Mouse (Mus musculus) spleen, adult 12 weeks (tissue): Measurements from ENCODE around the gene Flt1.

ENCODE experiments used
- DNase-seq: peaks from one replicate; pipeline ENCODE4 v3.0.0; 2022; ENCODE audit warnings: low spot score

The Flt1 gene

GRCm38 (mm10) chr5:147724945-147725830 lies 623 bp downstream of the Flt1 start:
- no peak for DNase-seq

- DNase-seq: no peak
These were observed 1.4 kb downstream of the Flt1 start for GRCm38 (mm10) chr5:147724391-147724790.

GRCm38 (mm10) chr5:147723811-147724210 lies 2.0 kb downstream of the Flt1 start:
- no peak for DNase-seq

- no peak for DNase-seq
These were observed 4.4 kb downstream of the Flt1 start for GRCm38 (mm10) chr5:147721438-147721837.

DNA sequence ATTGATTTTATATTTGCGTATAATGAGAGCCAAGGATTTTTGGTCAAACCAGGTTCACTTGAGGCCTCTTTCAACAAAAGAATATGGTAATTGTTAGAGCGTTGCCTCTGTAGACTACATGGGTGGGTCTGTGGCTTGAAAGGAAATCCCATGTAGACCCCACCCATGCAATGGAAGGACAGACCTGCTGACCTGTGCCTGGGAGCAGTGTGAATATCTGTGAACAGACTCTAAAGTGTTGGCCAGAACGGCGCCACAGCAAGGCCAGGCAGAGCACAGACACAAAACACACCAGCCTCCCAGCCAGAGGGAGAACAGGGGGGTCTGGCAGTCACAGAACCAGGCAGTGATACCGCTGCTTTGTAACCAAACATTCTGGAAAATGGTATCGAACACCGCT lies 7.5 kb downstream of the Flt1 start:
- DNase-seq: no peak

GRCm38 (mm10) chr5:147716697-147717217 lies 9.1 kb downstream of the Flt1 start:
- no peak for DNase-seq

DNA sequence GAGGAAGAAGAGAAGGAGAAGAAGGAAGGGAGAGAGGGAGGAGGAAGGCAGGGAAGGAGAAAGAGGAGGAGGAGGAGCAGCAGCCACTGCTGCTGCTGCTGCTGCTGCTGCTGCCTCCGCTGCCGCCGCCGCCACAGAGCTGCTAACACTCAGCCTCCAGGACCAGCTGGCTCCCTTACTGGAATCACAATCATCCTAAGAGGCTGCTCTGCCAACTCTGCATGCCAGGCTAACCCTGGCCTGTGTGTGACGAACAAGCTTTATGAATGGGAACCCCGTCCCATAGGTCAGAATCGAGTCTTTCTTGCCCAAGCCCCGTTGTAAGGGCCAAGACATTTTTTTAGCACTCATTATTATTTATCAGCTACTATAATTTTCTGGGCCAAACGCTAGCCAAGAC lies 9.5 kb downstream of the Flt1 start:
- no peak for DNase-seq

GRCm38 (mm10) chr5:147715391-147715790 lies 10.4 kb downstream of the Flt1 start:
- no peak for DNase-seq

- DNase-seq: no peak
These were observed 17.3 kb downstream of the Flt1 start for GRCm38 (mm10) chr5:147708500-147708899.

DNA sequence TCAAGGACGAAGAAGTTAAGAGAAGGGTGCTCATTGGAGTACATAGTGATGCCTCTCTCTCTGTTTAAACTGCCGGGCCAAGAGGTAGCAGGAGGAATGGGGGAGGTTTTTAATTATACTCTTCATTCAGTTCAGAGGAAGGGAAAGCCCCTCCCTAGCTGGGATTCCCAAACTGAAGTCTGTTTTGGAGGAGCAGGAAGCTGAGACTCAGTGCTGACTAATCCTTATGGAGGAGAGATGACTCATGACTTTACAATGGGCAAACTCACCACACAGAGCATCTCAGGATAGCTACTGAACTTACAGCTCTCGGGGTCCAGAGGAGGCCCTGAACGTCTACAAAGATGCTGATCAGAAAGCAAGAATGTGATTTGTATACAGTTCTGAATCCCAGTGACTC lies 18.3 kb downstream of the Flt1 start:
- no peak for DNase-seq

GRCm38 (mm10) chr5:147704890-147705289 lies 20.9 kb downstream of the Flt1 start:
- DNase-seq: no peak

DNA sequence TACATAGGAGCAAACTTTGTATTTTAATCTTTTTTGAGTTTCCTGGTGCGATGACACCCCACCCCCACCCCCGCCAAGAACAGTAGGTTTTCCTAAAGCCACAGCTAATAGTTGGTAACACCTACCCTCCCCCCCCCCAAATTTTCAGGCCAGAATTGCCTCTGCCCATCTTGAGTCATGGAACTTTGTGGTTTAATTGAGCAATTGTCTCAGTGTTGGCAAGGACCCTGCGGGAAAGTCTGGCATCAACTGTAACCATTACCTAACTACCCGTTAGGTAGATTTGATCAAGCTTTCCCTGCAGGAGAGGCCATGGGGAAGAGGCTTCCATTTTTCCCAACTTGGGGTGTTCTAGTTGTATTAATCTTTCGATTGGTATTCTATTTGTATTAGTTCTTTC lies 23.4 kb downstream of the Flt1 start:
- no peak for DNase-seq

DNA sequence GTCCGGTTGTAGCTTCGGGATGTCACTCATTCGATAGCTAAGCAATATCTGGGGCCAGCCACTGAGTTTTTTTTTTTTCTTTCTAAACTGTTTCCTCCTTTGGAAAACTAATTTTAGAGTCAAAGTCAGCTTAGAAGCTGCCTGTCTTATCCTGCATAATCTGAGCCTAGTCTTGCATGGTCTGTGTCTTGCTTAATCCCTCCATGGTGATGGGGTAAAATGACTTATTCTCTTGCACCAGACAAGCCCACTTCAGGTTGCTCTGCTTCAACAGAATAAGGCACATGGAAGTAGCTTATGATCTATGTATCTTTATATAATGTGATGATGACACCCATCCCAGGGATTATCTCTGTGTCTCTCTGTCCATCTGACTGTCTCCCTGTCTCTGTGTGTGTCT lies 24.8 kb downstream of the Flt1 start:
- no peak for DNase-seq

DNA sequence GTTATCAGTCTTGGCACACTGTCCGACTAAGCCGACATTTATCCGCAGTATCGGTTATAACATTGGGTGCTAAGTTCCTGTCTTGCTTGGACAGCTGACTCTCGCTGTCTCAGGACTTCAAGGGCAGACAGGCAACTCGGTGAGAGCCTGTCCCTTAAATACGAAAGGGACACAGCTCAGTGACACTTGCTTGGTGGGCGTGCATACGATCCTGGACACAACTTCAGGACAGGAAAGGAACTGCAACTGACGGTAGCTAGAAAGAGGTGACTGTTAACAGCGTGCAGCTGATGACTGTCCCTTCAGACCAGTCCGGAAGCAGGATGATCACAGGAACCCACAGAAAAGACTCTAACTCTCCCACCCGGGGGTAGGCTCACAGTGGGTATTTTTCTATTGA lies 27.8 kb downstream of the Flt1 start:
- no peak for DNase-seq

- DNase-seq: no peak
These were observed 28.6 kb downstream of the Flt1 start for GRCm38 (mm10) chr5:147697165-147697564.

DNA sequence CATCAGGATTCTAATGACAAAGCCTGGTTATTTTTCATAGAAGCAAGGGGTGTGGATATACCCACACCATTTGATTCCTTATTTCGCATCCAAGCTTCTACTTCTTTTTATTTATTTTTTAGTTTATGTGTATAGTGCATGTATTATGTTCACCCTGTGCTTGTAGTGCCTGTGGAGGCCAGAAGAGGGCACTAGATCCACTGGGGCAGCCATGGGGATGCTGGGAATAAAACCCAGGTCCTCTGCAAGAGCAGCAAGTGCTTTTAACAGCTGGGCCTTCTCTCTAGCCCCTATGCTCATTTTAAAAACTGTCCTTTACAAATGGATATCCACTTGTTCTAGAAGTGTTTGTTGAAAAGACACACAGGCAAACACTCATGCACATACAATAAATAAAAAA lies 33.2 kb downstream of the Flt1 start:
- no peak for DNase-seq

GRCm38 (mm10) chr5:147683707-147684323 lies 42.0 kb downstream of the Flt1 start:
- DNase-seq: no peak

GRCm38 (mm10) chr5:147681224-147681623 lies 44.6 kb downstream of the Flt1 start:
- DNase-seq: no peak

- DNase-seq: no peak
These were observed 45.1 kb downstream of the Flt1 start for GRCm38 (mm10) chr5:147680711-147681110.

- DNase-seq: no peak
These were observed 46.5 kb downstream of the Flt1 start for GRCm38 (mm10) chr5:147679316-147679715.

- no peak for DNase-seq
These were observed 50.0 kb downstream of the Flt1 start for GRCm38 (mm10) chr5:147675791-147676190.

DNA sequence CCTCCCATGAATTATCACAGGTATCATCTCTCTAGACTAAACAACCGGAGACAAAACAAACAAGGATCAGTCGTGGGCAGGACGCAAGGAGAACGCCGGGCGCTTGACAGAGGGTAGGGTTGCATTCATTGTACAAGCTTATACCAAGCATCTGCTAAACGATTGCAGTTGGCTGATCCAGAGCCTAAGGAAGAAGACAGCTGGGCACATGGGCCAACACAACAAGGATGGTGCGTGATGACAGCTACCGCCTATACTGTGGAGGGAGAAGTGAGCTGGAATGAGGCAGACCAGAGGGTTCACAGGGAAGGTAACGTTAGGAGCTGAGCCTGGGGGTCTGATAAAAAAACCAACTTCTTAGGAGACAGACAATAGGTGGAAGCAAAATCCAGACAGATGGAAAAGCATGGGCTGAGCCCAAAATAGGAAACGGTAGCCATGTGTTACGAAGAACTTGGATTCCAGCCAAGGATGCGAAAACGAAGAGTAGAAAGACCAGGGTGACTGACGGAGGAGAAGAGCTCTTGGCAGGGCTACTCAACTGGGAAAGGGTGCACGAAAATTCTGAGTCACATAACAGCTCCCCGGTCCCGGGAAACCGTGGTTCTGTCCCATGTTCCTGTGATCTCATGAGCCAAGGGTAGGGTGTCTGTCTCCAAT lies 53.9 kb downstream of the Flt1 start:
- no peak for DNase-seq
